Mouse (Mus musculus) limb, embryonic 14.5 days (tissue): Measurements from ENCODE around the gene Cryba4. TPM values are rescaled to one million over a fixed set of nuclear protein-coding genes. Genes with fewer than 3 reads are reported as not detected.

Experiments
- ATAC-seq: fragments of 200-750 bp; cut with Nextera tagmentation; 2 replicates; pipeline ENCODE4 v1.8.0; 2017; ENCODE audit warnings: low read depth, moderate number of reproducible peaks, moderate TSS enrichment; ENCODE audit not compliant: low FRiP score
- DNase-seq: peaks from one replicate; pipeline ENCODE4 v3.0.0-alpha.2; 2015; ENCODE audit warnings: low spot score
- H3K27ac ChIP-seq: fragments of 300-500 bp; sonication (generic); replicated peaks from 2 replicates; pipeline ENCODE4 v1.5.1; 2014; ENCODE audit warnings: low read depth, mild to moderate bottlenecking, low read length, moderate library complexity, mixed read lengths
- H3K27me3 ChIP-seq: fragments of 300-500 bp; sonication (generic); 2 replicates; pipeline ENCODE4 v1.6.1; 2014; ENCODE audit warnings: low read length, mixed read lengths; ENCODE audit not compliant: control insufficient read depth, insufficient read depth
- H3K36me3 ChIP-seq: fragments of 300-500 bp; sonication (generic); 2 replicates; pipeline ENCODE4 v1.6.1; 2014; ENCODE audit warnings: mild to moderate bottlenecking, low read length, moderate library complexity, mixed read lengths; ENCODE audit not compliant: control insufficient read depth, insufficient read depth
- H3K4me1 ChIP-seq: fragments of 300-500 bp; sonication (generic); 2 replicates; pipeline ENCODE4 v1.6.1; 2014; ENCODE audit warnings: antibody characterized with exemption, low read length, mixed read lengths; ENCODE audit not compliant: control insufficient read depth, insufficient read depth
- H3K4me2 ChIP-seq: fragments of 300-500 bp; sonication (generic); replicated peaks from 2 replicates; pipeline ENCODE4 v1.6.1; 2014; ENCODE audit warnings: low read depth, mild to moderate bottlenecking, low read length, moderate library complexity; ENCODE audit not compliant: severe bottlenecking
- H3K4me3 ChIP-seq: fragments of 300-500 bp; sonication (generic); replicated peaks from 2 replicates; pipeline ENCODE4 v1.5.1; 2014; ENCODE audit warnings: low read length
- H3K9ac ChIP-seq: fragments of 300-500 bp; sonication (generic); 2 replicates; pipeline ENCODE4 v1.6.1; 2014; ENCODE audit warnings: mild to moderate bottlenecking, low read depth, low read length, moderate library complexity; ENCODE audit not compliant: severe bottlenecking
- H3K9me3 ChIP-seq: fragments of 300-500 bp; sonication (generic); 2 replicates; pipeline ENCODE4 v1.6.1; 2016; ENCODE audit warnings: low read length; ENCODE audit not compliant: control insufficient read depth
- POLR2A ChIP-seq: fragments of 200-500 bp; IDR thresholded peaks from 2 replicates; pipeline ENCODE4 v1.8.0; 2012; ENCODE audit warnings: inconsistent platforms, mild to moderate bottlenecking, moderate library complexity, borderline replicate concordance; ENCODE audit not compliant: insufficient read depth, insufficient read length; ENCODE audit errors: extremely low read depth
- WGBS: fragments of 180-500 bp; shearing (Covaris S2); extraction: QIAGEN DNeasy Blood & Tissue Kit; methylation state at CpG from one replicate; pipeline ENCODE4 v1.1.7; 2014; 5-methylcytosine and 5-hydroxymethylcytosine counted together
- polyA plus RNA-seq, 2 experiments: library from polyadenylated mRNA; depleted of rRNA in 1 of 2; stranded (reverse) in 1 of 2; unstranded in 1 of 2; fragments of >200 nt; fragmentation: Nextera tagmentation in 1 of 2; extraction: Ambion mirVana in 1 of 2; gene quantifications; 2 replicates each; pipeline versions ENCODE4 v1.2.1 to v1.2.3; 2012 to 2014

Cryba4 gene
- polyA plus RNA-seq, 2 experiments, result 1.2 to 1.8 TPM

- H3K4me2 ChIP-seq, result peak overlapping the region; percentile 28
- H3K4me3 ChIP-seq, result no peak overlapping the region
- no peaks in the 10 kb centered on the region for H3K27me3 ChIP-seq
- peaks cover 5% of the 10 kb centered on the region; the same call in 1 of the 2 replicates for H3K36me3 ChIP-seq
- no peaks in the 10 kb centered on the region for H3K9me3 ChIP-seq
- H3K27ac ChIP-seq, result no peak overlapping the region; the same call in 1 of the 2 replicates
- H3K9ac ChIP-seq, result 0 out of 2 replicates have a peak overlapping the region, but pooled peaks have one; percentile 1
- WGBS, result 34% methylated on average over 9 of the region's 9 CpGs
- peaks cover 9% of the 10 kb centered on the region; the same call in 1 of the 2 replicates for H3K4me1 ChIP-seq
- no peak for TF ChIP-seq POLR2A
- ATAC-seq, result no peak
- DNase-seq, result no peak
These were observed 36.5 kb downstream of the Cryba4 start for GRCm38 (mm10) chr5:112215801-112216251.

GRCm38 (mm10) chr5:112215291-112215751, 37.0 kb downstream of the Cryba4 start:
- Histone ChIP-seq H3K4me2 (peak overlapping the region; percentile 28; the same call in 1 of the 2 replicates), H3K9me3 (no peaks in the 10 kb centered on the region), H3K9ac (0 out of 2 replicates have a peak overlapping the region, but pooled peaks have one; percentile 1), H3K36me3 (peaks cover 5% of the 10 kb centered on the region; the same call in 1 of the 2 replicates), H3K4me3 (no peak overlapping the region), H3K27ac (no peak overlapping the region; the same call in 1 of the 2 replicates), H3K27me3 (no peaks in the 10 kb centered on the region), H3K4me1 (peaks cover 9% of the 10 kb centered on the region; the same call in 1 of the 2 replicates)
- 20% methylated on average over 12 of the region's 12 CpGs for WGBS
- ATAC-seq (no peak), DNase-seq (no peak)
- TF ChIP-seq POLR2A, result no peak

GRCm38 (mm10) chr5:112214419-112214818, 37.9 kb downstream of the Cryba4 start:
- DNase-seq (peak; percentile 63), ATAC-seq (no peak; the same call in 1 of the 2 replicates)
- Histone ChIP-seq H3K27ac (no peak overlapping the region), H3K36me3 (peaks cover 5% of the 10 kb centered on the region; the same call in 1 of the 2 replicates), H3K27me3 (no peaks in the 10 kb centered on the region), H3K4me2 (no peak overlapping the region), H3K4me3 (no peak overlapping the region), H3K9ac (no peak overlapping the region), H3K4me1 (peaks cover 9% of the 10 kb centered on the region; the same call in 1 of the 2 replicates), H3K9me3 (no peaks in the 10 kb centered on the region)
- TF ChIP-seq POLR2A, result no peak
- 3% methylated on average over 10 of the region's 10 CpGs for whole genome bisulfite sequencing

GRCm38 (mm10) chr5:112213331-112214240, 38.7 kb downstream of the Cryba4 start:
- Histone ChIP-seq H3K9ac (no peak overlapping the region), H3K9me3 (no peaks in the 10 kb centered on the region), H3K36me3 (no peaks in the 10 kb centered on the region), H3K27me3 (no peaks in the 10 kb centered on the region), H3K27ac (no peak overlapping the region), H3K4me2 (no peak overlapping the region), H3K4me3 (no peak overlapping the region), H3K4me1 (peaks cover 9% of the 10 kb centered on the region; the same call in 1 of the 2 replicates)
- 36% methylated on average over 19 of the region's 19 CpGs for WGBS
- no peak for TF ChIP-seq POLR2A
- ATAC-seq (no peak), DNase-seq (no peak)

- Histone ChIP-seq H3K9ac (no peak overlapping the region), H3K27me3 (no peaks in the 10 kb centered on the region), H3K4me1 (peaks cover 9% of the 10 kb centered on the region; the same call in 1 of the 2 replicates), H3K4me2 (no peak overlapping the region), H3K36me3 (no peaks in the 10 kb centered on the region), H3K9me3 (no peaks in the 10 kb centered on the region), H3K4me3 (no peak overlapping the region), H3K27ac (no peak overlapping the region)
- ATAC-seq (no peak), DNase-seq (no peak)
- TF ChIP-seq POLR2A, result no peak
- WGBS, result 73% methylated on average over 6 of the region's 6 CpGs
These were observed 39.5 kb downstream of the Cryba4 start for GRCm38 (mm10) chr5:112212711-112213264.
